Mouse (Mus musculus) monocyte, adult 2 months (primary cell): ENCODE data around the gene Mast1.
A peak's percentile ranks its signal among the peaks of the same experiment; 100 is the strongest.

Source experiments
- DNase-seq, 2 experiments: peaks; one replicate each; pipeline ENCODE4 v3.0.0; 2022; ENCODE audit warnings: low spot score in 2 of 2, low read depth in 1 of 2

The Mast1 gene

DNA sequence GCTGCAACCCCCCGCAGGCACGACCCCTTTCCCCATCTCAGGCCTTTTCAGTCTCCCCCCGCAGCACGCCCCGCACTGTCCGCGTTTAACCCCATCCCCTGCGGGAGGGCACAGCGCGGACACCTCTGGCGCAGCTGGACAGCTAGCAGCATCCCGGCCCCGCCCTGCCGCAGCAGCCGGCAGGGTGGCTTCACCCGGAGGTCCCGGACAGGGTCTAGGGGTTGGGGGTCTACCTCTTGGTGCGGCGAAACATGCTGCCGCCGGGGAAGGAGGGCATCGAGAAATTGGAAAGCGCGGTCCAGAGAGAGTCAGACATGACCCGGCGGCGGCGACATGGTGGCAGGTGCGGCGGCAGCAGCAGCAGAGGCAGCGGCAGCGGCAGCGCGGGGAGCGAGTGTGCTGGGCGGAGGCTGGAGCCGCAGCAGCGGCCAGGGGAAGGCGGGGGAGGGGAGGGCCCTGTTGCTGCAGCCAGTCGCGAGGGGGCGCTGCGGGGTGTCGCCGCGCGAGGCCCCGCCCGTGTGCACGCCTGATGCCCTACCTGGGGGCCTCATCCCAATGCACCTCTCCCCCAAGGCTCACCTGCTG is at the start of gene Mast1:
TSS of gene Mast1 (minus strand) at position 398 of the 585 bp plus-strand sequence.
- no peak for DNase-seq

DNA sequence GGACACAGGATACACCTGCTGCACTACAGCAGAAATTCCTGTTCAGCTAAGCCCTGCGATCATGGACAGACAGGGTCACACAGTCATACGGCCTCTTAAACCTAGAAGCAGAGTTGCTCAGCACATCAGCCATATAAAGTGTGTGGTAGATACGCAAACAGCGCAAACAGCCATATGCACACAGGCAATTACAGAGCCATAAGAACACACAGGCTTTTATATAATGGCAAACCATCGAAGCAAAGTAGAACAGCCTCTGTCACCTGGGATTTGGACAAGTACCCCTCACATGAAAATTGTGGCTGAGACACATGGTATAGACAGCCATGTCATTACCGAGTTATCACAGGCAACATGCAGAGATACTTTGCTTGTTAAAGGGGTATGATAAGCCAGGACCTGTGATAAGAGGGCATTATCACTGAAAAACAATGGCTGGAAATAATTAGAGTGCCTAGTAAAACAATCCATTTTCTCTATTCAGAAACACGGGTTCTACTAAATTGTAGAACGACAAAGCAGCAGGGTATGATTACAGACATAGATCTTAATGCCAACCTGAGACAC is 49.3 kb upstream of the Mast1 start:
- no peak for DNase-seq

DNA sequence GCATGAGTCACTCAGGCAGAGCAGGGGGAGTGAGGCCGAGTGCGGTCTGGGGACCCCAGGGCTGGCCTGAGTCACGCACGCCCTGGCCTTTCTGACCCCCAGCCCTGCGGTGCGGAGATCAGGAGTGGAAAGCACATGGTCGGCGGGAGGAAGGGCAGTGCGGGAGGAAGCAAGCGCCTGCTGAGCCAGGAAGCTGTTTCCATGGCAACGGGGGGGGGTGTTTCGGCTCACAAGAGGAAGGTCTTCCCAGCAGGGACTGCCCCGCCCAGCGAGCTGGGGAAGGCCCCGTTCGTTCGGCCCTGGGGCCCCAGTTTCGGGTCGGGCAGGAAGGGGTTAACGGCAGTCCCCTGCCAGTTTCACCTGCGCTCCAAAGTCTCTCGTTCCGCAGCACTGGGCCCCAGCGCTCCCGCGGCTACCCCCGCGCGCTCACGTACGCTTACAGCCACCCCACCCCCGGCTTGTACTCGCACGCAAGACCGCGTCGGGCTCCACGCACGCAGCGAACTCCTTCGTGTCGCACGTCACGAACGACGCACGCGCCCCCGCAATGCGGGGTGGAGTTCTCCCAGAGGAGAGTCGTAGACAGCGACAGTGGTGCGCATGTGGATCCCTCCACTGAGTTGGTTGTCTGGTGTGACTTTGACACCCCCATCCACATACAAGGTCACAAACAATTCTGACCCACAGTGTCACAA is 48.7 kb upstream of the Mast1 start:
- peak; percentile 83 to 94 for DNase-seq

DNA sequence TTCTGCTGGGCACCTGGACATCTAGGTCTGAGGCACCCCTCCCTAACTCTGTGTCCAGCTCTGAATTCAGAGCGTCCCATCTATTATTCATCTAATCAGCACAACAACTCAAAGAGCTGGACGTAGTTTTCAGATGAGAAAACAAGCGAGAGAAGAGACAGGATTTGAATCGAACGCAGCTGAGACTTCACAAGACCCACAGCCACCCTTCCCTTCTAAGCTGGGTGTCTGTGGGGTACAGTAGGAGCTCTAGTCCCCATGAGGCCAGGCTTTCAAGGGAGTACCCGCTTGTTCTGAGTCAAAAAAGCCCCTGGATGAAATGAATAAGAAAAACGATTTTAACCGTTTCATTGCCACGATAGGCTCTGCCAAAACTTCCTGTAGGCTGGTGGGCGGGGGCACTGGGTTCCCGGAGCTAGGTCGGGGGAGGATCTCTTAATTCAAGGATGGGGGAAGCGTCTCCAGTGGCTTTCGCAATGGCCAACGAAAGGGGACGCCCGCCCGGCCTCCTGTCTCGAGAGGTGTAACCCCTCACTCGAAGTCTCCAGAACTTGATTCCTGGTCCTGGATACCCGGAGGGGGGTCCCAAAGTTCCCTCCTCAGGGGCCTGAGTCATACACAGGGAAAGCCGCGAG is 48.0 kb upstream of the Mast1 start:
- peak in 1 of 2 experiments; percentile 54 for DNase-seq

DNA sequence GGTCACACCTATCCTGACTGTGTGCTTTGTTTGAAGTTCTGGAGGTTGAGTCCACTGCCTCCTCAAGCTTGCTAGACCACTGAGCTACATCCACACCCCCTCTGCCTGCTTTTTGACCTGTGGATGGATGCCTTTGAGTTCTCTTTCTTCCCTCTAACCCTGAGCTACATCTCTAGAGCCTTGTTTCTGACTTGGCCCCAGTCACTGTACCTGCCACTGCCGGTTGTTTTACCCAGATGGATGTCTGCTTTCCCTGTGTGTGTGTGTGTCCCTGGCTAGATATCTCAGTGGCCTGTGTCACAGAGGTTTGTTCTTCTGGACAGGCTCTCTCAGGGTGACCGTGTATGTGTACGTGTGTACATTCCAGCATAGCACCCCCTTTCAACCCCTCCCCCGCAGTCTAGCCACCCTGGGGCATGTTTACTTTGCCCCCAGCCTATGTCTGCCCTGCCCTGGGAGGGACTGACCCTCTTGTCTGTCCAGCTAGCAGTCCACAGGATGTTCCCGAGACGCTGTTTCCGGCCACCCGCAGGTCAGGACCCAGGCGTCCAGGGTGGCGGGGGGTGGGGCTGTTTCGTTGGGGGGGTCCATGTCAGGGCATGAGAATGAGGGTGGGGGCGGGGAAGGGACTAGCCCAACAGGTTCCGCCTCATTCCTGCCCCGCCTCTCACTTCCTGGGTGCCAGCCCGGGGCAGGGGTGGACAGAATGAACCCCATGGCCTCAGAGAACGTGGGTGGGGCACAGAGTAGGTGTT is 47.3 kb upstream of the Mast1 start:
- no peak for DNase-seq

DNA sequence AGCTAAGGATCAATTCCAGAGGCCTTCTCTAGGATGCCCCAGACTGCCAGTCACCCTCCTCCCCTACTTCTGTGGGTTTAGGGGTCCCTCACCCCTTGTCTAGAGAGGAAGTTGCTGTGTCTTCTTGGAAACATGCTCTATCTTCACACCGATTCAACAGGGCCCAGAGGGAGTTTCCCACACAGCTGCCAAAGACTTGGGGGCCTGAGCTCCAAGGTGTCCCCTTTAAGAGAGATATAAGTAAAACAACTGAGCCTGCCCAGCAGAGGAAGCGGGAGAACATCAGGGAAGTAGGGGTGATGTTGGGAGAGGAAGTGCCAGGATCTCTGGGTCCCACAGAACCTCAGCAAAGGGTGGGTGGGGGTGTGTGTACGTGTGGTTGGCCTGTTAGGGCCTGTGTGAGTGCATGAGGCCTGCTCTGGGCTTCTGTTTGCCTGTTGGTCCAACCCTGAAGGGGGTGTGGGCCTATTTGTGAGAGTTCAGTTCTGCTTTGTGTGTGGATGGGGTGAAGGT is 45.4 kb upstream of the Mast1 start:
- peak in 1 of 2 experiments; percentile 62 for DNase-seq

DNA sequence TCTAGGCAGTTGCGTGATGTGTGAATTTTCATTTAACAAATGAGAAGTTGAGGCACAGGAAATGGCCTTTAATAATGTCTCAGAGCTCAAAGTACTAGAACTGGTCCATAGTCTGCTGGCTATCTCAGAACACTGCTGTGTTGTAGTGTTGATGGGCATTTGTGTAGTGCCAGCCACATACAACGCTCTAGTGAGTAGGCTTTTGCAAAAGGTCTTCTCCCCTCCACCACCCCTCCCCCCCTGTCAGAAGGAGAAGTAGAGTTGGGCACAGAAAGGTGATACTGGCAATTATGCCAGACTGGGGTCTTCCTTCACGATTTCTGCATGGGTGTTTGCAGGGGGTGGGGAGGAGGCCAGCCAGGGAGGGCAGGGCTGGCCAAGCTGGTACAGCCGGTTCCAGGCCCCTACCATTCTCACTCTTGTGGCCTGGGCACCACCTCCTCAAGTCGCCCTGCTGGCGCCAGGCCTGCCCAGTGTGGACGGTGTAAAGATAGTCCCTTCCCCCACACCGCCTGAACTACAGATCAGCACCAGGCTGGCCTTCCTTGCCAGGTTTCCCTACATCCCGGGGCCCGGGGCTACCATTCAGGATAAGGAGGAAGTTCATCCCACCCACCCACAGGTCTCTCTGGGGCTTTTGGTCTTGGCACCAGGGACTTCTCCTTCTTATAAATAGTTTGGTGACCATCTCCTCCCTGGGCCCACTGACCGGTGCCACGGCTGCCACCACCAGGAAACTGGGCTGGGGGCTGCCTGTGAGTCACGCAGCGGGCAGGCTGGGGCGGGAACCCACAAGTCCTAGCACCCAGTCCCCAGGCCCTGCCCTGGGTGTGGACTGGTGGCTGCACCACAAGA is 44.7 kb upstream of the Mast1 start:
- peak in 1 of 2 experiments; percentile 54 for DNase-seq

DNA sequence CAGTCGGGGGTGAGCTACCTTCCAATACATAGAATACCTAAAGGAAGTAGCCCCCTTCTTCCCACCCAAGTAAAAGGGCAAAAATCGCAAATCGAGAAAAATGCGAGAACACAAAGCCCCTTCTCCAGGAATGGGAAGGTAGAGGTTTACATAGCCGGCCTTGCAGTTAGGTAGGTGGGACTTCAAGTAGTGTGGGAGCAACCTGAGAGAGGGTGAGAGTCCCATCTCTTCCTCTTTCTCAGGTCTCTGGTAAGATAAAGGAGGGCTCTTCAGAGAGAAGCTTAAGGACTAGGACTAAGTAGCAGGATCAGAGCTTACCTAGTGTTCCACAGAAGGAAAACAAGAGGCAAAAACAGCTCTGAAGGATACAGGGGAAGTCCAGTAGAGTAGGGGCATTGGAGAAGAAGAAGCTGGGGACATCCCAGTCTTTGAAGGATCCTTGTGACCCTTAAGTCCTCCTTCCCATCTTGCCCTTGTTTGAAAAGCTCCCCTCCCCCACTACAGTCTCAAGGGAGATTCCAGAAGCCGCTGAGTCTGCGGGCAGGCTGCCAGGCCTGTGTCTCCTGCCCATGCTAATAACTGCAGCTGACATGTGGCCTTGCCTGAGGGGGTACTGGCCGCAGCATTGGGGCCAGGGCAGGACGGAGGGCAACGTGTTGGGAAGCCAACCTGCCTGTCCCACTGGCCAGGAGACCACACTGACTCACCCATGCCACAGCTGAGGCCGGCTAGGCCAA is 43.6 kb upstream of the Mast1 start:
- peak in 1 of 2 experiments; percentile 86 for DNase-seq

DNA sequence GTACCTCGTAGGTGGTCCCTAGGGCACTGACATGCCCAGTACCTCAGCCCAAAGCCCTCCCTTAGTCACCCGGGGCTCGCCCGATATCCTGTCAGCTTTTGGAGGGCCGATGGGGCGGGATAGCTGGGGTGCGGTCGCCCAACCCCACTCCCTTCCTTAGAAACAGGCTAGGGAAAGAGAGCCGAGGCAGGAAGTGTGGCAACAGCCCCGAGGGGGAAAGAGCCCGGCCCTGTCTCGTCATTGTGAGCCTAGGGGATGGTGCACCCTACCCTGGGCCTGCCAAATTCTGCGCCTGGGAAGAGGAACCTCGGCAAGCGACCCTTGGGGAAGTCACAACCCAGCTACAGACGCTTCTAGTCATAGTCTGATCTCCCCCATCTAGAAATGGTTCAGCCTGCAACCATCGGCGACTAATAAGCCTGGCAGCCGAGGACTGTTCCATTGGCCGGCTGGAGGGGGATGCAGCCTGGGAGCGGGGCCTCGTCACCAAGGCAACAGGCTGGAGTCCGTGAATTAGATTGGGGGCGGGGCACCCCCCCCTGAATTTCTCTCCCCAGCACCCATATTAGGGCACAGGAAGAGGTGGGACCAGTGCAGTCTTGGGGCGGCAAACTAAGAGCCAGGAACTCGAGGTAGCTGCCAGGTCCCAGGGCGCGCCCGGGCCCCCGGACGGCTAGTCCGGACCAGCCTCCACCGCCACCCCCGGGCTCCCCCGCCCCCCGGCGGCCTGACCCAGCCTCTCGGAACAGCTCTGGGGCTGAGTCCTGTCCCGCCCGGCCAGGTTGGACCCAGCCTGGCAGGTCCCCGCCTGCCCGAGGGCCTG is 42.7 kb upstream of the Mast1 start:
- peak; percentile 97 to 99 for DNase-seq

DNA sequence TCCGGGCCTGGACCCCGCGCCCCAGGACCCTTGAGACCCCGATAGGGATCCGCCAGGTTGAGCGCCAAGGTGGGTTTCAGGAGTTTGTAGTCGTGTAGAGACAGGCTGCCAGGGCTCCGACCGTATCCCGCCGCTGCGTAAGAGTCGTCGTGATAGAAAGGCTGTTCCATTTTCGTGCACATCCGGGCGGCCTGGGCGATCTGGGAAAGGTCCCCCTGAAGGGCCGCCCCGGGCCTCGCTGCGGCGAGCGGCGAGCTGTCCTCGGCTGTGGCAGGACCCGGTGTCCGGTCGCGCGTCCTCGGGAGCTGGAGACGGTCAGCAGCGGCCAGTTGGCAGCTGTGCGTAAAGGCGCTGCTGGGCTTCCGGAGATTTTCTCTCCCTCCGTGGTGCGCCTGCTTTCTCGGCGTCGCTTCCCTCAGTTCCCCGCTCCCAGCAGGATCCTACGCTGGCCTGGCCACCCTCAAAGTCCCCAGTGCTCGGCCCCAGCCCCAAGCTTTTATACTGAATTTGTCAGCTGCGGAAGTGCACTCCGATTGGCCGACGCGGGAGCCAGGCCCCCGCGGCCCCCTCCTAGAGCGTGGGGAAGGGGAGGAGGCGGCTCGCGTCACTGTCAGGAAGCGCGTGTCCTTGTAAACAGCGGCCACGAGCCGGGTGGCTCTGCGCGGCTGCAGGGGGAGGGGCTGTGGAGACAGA is 41.2 kb upstream of the Mast1 start, which contains the start of gene Junb:
TSS of gene Junb (minus strand) at position 471 of the 693 bp plus-strand sequence.
- peak; percentile 95 to 99 for DNase-seq

DNA sequence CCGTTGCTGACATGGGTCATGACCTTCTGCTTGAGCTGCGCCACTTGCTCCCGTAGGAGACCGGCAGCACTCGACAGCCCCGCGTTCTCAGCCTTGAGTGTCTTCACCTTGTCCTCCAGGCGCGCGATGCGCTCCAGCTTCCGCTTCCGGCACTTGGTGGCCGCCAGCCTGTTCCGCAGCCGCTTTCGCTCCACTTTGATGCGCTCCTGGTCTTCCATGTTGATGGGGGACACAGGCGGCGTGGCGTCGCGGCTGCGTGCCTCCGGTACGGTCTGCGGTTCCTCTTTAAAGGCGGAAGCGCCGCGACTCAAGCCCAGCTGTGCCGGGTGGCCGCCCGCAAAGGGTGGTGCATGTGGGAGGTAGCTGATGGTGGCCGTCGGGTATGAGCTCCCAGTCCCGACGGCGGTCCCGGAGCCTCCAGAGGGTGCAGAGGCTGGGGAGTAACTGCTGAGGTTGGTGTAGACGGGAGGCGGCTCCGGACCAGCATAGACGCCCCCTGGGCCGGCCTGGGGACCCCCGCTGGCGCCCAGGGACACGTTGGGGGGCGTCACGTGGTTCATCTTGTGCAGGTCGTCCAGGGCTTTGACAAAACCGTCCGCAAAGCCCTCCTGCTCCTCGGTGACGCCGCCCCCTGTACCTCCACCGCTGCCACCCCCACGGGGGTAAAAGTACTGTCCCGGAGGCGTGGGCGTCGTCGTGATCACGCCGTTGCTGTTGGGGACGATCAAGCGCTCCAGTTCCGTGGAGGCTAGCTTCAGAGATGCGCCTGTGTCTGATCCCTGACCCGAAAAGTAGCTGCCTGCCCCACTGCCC is 40.5 kb upstream of the Mast1 start:
- DNase-seq = peak in 1 of 2 experiments; percentile 73

DNA sequence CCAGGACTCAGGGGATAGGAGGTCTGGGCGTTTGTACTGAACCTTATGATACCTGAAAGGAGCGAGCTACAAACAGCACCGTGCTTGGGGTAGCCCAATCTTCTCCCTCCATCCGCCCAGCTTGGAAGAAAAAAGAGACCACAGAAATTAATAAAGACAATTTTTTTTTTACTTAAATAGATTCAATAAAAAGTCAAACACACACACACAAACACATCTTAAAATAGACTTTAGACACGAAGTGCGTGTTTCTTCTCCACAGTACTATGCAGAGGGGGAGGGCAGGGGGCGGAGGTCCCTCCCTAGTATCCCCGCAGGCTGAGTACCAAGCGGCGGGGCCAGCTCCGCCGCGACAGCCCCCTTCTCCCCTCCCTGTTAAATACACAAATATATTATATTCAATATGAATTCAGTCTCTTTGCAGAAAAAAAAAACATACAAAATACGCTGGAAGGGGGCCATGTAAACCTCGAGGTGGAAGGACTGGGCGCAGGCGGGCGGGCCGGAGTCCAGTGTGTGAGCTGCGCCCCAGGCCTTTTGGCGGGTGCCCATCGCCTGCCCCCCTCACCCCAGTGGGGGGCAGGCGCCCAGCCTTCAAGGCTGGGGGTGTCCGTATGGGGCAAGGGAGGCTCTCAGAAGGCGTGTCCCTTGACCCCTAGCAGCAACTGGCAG is 39.7 kb upstream of the Mast1 start:
- DNase-seq = no peak

DNA sequence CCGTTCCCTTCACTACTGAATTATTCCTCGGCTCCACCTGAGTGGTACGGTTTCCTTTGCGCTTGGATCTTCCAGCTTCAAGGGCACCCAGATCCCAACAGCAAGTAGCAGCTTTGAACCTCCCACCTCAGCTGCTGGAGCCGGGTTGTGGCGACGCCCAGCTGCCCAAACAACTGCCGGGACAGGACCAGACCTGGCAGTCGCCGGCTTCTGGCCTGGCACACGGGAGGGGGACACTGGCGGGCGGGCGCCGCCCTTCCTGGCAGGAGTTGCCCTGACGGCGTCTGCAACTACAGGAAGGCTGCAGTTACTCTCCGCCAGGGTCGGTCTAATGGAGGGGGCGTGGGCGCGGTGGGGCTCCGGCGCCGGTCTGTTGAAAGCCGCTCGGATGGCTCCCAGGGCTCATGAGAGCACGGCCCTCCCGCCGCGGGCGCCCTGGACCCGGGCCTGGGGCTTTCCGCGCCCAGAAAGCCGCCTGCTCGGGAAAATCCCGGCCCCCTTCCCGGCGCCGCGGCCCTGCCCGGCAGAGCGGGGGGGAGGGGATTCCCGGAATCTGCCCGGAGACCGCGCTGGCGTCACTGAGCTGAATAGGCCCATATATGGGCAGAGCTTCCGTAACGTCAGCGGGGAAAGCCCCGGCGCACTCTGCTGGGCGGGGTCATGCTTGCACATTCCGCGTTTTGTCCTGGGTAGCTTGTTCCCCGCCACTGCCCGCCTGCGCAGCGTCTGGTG is 39.0 kb upstream of the Mast1 start:
- peak; percentile 93 to 97 for DNase-seq

DNA sequence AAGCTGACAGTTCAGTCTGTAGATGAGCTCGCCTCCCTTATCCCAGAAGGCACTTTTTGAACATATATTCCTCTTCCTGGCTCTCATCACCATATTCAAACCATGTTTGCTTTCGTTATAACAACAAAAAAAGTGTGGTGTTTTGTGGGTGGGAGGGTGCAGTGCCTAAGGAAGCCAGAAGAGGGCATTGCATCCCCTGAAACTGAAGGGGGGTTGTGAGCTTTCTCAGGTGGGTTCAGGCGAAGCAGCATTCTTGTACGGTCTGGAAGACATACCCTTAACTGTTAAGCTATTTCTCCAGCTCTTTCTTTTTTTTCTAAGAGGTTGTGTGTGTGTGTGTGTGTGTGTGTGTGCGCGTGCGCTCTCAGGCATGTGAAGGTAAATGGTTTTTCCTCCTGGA is 38.3 kb upstream of the Mast1 start:
- DNase-seq = peak in 1 of 2 experiments; percentile 76

DNA sequence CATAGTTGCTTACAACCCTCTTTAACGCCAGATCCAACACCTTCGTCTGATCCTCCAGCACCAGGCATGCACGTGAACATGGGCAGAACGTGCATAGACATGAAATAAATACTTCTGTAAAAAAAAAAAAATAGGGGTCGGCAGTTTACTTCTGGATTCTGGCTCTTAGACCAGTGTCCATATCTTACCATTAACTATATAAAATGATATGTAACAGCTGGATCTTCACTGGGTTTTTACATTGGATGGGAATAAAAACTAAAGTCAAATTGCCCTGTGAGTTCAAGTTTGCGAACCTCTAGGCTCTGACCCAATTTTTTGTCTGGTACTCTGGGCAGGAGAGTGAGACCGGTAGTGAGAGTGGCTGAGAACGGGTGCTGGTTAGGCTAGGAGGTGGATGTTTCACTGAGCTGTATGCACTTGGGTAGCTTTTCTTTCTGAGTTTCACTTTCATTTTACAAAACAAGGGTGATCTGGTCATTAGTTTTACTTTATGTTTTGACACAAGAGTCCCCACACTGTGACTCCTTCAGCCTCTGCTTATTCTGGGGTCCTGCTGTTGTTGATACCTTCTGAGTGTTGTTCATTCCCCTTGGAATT is 37.5 kb upstream of the Mast1 start:
- no peak for DNase-seq
